Mouse (Mus musculus) neutrophil, adult 5-6 weeks (primary cell): ENCODE results near the gene Fbxl2. TPM values are rescaled to one million over a fixed set of nuclear protein-coding genes. Genes with fewer than 3 reads are reported as not detected.
A peak's percentile ranks its signal among the peaks of the same experiment; 100 is the strongest.

Experiments
- ATAC-seq: fragments of 151-379, 151-347 bp; 2 replicates; pipeline ENCODE4 v1.8.0; 2017; ENCODE audit warnings: mild to moderate bottlenecking, moderate TSS enrichment; ENCODE audit not compliant: insufficient number of reproducible peaks, poor library complexity, low FRiP score, severe bottlenecking; ENCODE audit errors: extremely low read depth
- total RNA-seq: library from RNA; stranded (forward); fragments of 200-1000 nt; gene quantifications from 2 replicates; pipeline ENCODE4 v1.2.3, GENCODE M21; 2017

Gene Fbxl2
- total RNA-seq, 1 experiment from 2014 or later: 1.2 TPM

GRCm38 (mm10) chr9:113931375-113932099 lies 114.5 kb downstream of the Fbxl2 start:
- no peak for ATAC-seq

GRCm38 (mm10) chr9:113930534-113931374 lies 115.2 kb downstream of the Fbxl2 start, which contains the start of gene Ubp1:
Gene Ubp1, plus strand, starts transcription at chr9:113930934.
- ATAC-seq: peak; percentile 94

DNA sequence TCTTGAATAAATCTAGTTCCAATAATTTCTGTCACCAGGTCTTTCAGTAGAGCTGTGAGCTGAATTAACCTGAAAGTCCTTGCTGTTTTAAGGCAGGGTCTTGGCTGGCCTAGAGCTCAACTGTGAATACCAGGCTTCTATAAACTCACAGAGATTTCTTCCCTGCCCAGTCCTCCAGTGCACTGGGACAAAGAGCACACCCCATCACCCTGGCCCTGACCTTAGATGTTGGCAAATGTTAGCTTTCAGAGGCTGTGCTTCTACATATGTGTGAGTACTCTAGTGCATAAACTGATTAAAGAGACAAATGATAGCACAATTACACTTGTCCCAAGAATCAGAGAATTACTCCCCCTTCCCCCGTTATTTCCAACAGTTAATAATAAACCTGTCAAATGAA lies 116.3 kb downstream of the Fbxl2 start:
- no peak for ATAC-seq

DNA sequence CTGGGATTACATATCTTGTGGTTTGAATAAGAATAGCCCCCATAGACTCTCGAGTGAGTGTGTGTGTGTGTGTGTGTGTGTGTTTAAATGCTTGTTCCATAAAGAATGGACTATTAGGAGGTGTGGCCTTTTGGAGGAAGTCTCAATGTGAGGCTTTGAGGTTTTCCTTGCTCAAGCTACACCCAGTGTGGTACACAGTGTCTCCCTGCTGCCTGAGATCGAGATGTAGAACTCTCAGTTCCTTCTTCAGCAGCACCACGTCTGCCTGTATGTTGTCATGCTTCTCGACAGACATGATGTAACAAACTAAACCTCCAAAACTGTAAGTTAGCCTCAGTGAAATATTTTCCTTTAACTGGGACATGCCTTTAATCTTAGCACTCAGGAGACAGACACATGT lies 117.4 kb downstream of the Fbxl2 start:
- peak; percentile 32; the same call in 1 of the 2 replicates for ATAC-seq

- no peak for ATAC-seq
These were observed 121.1 kb downstream of the Fbxl2 start for GRCm38 (mm10) chr9:113924883-113925282.

DNA sequence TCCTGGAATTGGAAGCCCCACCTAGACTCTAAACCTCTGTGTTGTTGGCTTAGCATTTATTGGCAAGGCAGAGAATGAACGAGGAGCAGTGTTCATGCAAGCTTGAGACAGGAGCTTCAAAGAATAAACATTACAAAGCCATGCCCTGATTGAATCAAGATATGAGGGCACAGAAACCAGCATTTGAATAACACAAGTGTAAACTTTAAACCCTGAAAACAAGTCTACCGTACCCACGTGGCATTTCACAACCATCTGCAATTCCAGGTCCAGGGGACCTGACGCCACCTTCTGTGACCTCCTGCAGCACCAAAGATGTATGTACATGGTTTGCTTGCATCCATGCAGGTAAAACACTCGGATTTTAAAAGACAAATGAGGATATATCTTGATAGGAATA lies 123.3 kb downstream of the Fbxl2 start:
- ATAC-seq: no peak

GRCm38 (mm10) chr9:113915789-113916188 lies 130.2 kb downstream of the Fbxl2 start:
- ATAC-seq: no peak

Other genes with a start within 250 kb of the Fbxl2 start
- 155 and 166 TPM in 2 replicates for gene Ubp1, start 115.3 kb downstream of the Fbxl2 start, total RNA-seq
- 0.12 TPM in 1 of 2 replicates, not detected in the other for gene Susd5, start 10.9 kb upstream of the Fbxl2 start, total RNA-seq